Mouse (Mus musculus) midbrain, embryonic 12.5 days (tissue): ENCODE results near the gene Pde1c. TPM values are rescaled to one million over a fixed set of nuclear protein-coding genes. Genes with fewer than 3 reads are reported as not detected.

Experiments used
- ATAC-seq: fragments of 200-750 bp; cut with Nextera tagmentation; 2 replicates; pipeline ENCODE4 v1.8.0; 2017; ENCODE audit warnings: low read depth, moderate TSS enrichment, moderate library complexity; ENCODE audit not compliant: low FRiP score
- H3K27ac ChIP-seq: fragments of 300-500 bp; sonication (generic); replicated peaks from 2 replicates; pipeline ENCODE4 v1.5.1; 2016; ENCODE audit warnings: mild to moderate bottlenecking
- H3K27me3 ChIP-seq: fragments of 300-500 bp; sonication (generic); 2 replicates; pipeline ENCODE4 v1.6.1; 2016; ENCODE audit warnings: mild to moderate bottlenecking
- H3K36me3 ChIP-seq: fragments of 300-500 bp; sonication (generic); 2 replicates; pipeline ENCODE4 v1.6.1; 2016
- H3K4me1 ChIP-seq: fragments of 300-500 bp; sonication (generic); 2 replicates; pipeline ENCODE4 v1.6.1; 2016
- H3K4me2 ChIP-seq: fragments of 300-500 bp; sonication (generic); replicated peaks from 2 replicates; pipeline ENCODE4 v1.6.1; 2016; ENCODE audit warnings: mild to moderate bottlenecking, moderate library complexity
- H3K4me3 ChIP-seq: fragments of 300-500 bp; sonication (generic); 2 replicates; pipeline ENCODE4 v1.5.1; 2016; ENCODE audit warnings: mild to moderate bottlenecking
- H3K9ac ChIP-seq: fragments of 300-500 bp; sonication (generic); replicated peaks from 2 replicates; pipeline ENCODE4 v1.6.1; 2016; ENCODE audit warnings: mild to moderate bottlenecking, moderate library complexity
- H3K9me3 ChIP-seq: fragments of 300-500 bp; sonication (generic); 2 replicates; pipeline ENCODE4 v1.6.1; 2016; ENCODE audit warnings: mild to moderate bottlenecking
- WGBS: fragments of 180-500 bp; shearing (Covaris S2); methylation state at CpG from one replicate; pipeline ENCODE4 v1.1.7; 2016; 5-methylcytosine and 5-hydroxymethylcytosine counted together
- polyA plus RNA-seq: library from polyadenylated mRNA; unstranded; fragments of >200 nt; fragmentation: Nextera tagmentation; extraction: Ambion mirVana; gene quantifications from 2 replicates; pipeline ENCODE4 v1.2.1, GENCODE M21; 2016

The Pde1c gene
- polyA plus RNA-seq, 1 experiment from 2014 or later: 7.4 TPM

- ATAC-seq: no peak
- WGBS: 84% methylated on average over 2 of the region's 2 CpGs
- no peaks in the 10 kb centered on the region for H3K4me1 ChIP-seq
- H3K4me2 ChIP-seq: no peak overlapping the region
- H3K27ac ChIP-seq: no peak overlapping the region
- H3K4me3 ChIP-seq: no peak overlapping the region
- H3K27me3 ChIP-seq: no peaks in the 10 kb centered on the region
- H3K9me3 ChIP-seq: no peaks in the 10 kb centered on the region
- no peaks in the 10 kb centered on the region for H3K36me3 ChIP-seq
- H3K9ac ChIP-seq: no peak overlapping the region
Observed at GRCm38 (mm10) chr6:56172172-56172571, 396.7 kb downstream of the Pde1c start.

DNA sequence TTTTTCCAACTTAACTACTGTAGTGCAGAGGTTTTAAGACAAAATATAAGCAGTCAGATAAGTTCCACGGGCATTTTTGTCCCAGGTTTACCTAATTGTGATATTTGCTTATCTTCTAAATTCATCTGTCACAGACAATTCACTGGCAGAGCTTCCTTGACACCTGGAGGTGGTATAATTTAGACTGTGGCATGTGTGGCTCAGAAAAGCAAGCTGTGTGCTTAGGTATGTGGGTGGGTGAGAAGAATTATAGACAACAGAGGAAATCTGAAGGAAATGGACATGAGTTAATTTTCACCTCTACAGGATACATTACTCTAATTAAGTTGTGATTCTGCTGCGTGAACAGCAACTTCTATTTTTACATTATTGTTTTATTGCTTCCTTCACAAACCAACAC lies 400.2 kb downstream of the Pde1c start:
- H3K9me3 ChIP-seq: no peaks in the 10 kb centered on the region
- no peak for ATAC-seq
- 87% methylated on average over 2 of the region's 2 CpGs for WGBS
- H3K36me3 ChIP-seq: no peaks in the 10 kb centered on the region
- H3K4me1 ChIP-seq: no peaks in the 10 kb centered on the region
- no peak overlapping the region for H3K4me2 ChIP-seq
- H3K4me3 ChIP-seq: no peak overlapping the region
- no peaks in the 10 kb centered on the region for H3K27me3 ChIP-seq
- H3K27ac ChIP-seq: no peak overlapping the region
- no peak overlapping the region for H3K9ac ChIP-seq

DNA sequence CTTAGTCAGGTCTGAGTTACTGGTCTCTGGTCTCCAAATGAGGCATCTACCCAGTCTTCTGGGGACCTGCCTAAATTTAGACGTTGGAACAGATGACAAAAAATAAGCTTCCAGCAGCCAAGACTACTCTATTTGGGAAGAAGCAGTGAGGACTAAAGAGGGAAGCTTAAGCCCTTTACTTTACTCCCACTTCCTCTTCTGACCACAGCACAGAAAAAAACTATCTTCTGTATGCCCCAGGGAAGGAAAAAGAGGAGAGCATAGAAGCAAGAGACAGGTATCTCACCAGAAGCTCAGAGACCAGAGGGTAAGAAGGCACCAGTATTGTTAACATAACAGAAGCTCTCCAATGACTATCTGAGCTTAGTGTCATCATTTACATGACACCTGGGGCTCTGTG lies 410.7 kb downstream of the Pde1c start:
- Histone ChIP-seq H3K4me2 (no peak overlapping the region), H3K9me3 (no peaks in the 10 kb centered on the region), H3K4me3 (no peak overlapping the region), H3K9ac (no peak overlapping the region), H3K4me1 (no peaks in the 10 kb centered on the region), H3K27ac (no peak overlapping the region), H3K36me3 (no peaks in the 10 kb centered on the region), H3K27me3 (no peaks in the 10 kb centered on the region)
- no peak for ATAC-seq
- 87% methylated on average over 1 of the region's 1 CpGs for WGBS

- Histone ChIP-seq H3K27ac (no peak overlapping the region), H3K27me3 (no peaks in the 10 kb centered on the region), H3K4me1 (no peaks in the 10 kb centered on the region), H3K4me3 (no peak overlapping the region), H3K9ac (no peak overlapping the region), H3K36me3 (no peaks in the 10 kb centered on the region), H3K9me3 (no peaks in the 10 kb centered on the region), H3K4me2 (no peak overlapping the region)
- ATAC-seq: no peak
- WGBS: 94% methylated on average over 3 of the region's 3 CpGs
Observed at GRCm38 (mm10) chr6:56156836-56157235, 412.1 kb downstream of the Pde1c start.

DNA sequence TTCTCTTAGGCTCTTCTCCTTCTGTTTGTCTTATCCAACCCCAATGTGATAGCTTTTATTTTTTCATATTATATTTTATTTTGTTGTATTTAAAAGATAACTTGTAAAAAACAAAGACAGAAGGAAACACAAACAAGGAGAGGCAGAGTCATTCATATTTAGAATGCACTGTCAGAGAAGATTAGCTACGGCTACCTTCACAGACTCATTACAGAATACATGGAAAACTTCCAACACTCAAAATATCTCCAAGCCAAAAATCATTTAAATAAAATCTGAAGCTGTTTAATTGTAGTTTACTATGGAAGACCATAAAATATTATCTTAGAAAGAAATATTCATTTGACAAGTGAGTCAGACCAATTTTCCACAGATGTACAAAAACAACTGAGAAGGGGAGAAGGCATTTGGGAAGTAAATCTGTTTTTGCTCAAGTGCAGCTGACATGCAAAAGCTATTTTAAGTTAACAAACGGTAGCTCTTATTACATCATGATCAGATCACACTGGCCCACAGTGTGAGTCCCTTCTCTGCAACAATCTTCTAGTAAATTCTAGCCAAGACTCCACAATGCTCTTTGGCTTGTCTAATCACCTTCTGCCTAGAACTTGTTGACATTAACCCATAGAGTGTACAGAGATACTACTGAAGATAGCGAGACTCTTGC lies 438.3 kb downstream of the Pde1c start:
- Histone ChIP-seq H3K4me2 (no peak overlapping the region), H3K9me3 (no peaks in the 10 kb centered on the region), H3K4me1 (no peaks in the 10 kb centered on the region), H3K36me3 (no peaks in the 10 kb centered on the region), H3K4me3 (no peak overlapping the region), H3K27me3 (no peaks in the 10 kb centered on the region), H3K9ac (no peak overlapping the region), H3K27ac (no peak overlapping the region)
- WGBS: 85% methylated on average over 3 of the region's 3 CpGs
- ATAC-seq: no peak

GRCm38 (mm10) chr6:56099520-56100101 lies 469.3 kb downstream of the Pde1c start:
- H3K9ac ChIP-seq: no peak overlapping the region
- ATAC-seq: no peak

GRCm38 (mm10) chr6:56098427-56098826 lies 470.5 kb downstream of the Pde1c start:
- no peak for ATAC-seq
- 78% methylated on average over 5 of the region's 5 CpGs for WGBS
- H3K4me1 ChIP-seq: no peaks in the 10 kb centered on the region
- no peaks in the 10 kb centered on the region for H3K36me3 ChIP-seq
- H3K9ac ChIP-seq: no peak overlapping the region
- H3K27ac ChIP-seq: no peak overlapping the region
- H3K9me3 ChIP-seq: peaks cover 5% of the 10 kb centered on the region; the same call in 1 of the 2 replicates
- H3K4me2 ChIP-seq: no peak overlapping the region
- H3K4me3 ChIP-seq: no peak overlapping the region
- H3K27me3 ChIP-seq: no peaks in the 10 kb centered on the region

More at GRCm38 (mm10) chr6:56099520-56100101, 469.3 kb downstream of the Pde1c start:
- 87% methylated on average over 2 of the region's 2 CpGs for whole genome bisulfite sequencing
- Histone ChIP-seq H3K27me3 (no peaks in the 10 kb centered on the region), H3K4me1 (no peaks in the 10 kb centered on the region), H3K9me3 (peaks cover 5% of the 10 kb centered on the region; the same call in 1 of the 2 replicates), H3K4me2 (no peak overlapping the region), H3K4me3 (no peak overlapping the region), H3K36me3 (no peaks in the 10 kb centered on the region), H3K27ac (no peak overlapping the region)

DNA sequence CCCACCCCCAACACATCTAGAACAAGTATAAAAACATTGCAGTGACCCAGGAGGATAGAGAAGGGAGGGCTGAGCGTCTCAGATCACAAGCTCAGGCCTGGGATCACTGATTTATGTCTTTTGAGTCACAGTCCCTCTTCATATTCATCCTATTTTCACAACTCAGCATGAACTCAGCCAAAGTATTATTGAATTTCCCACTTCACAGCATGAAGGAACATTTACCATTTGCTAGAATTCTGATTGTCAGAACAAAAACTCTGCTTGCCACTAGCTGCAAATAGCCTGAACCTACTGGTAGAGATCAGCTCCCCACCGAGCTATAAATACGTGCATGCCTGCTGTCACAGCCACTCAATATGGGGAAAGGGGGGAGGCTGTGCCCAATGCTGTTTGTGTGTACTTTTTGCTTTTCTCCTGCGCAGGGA lies 492.5 kb downstream of the Pde1c start:
- no peak overlapping the region for H3K9ac ChIP-seq
- no peaks in the 10 kb centered on the region for H3K9me3 ChIP-seq
- H3K27me3 ChIP-seq: peaks cover 7% of the 10 kb centered on the region; the same call in 1 of the 2 replicates
- no peak overlapping the region for H3K27ac ChIP-seq
- H3K4me1 ChIP-seq: no peaks in the 10 kb centered on the region
- no peaks in the 10 kb centered on the region for H3K36me3 ChIP-seq
- ATAC-seq: peak; percentile 49; the same call in 1 of the 2 replicates
- no peak overlapping the region for H3K4me3 ChIP-seq
- 23% methylated on average over 4 of the region's 4 CpGs for WGBS
- H3K4me2 ChIP-seq: no peak overlapping the region

GRCm38 (mm10) chr6:56068516-56068915 lies 500.4 kb downstream of the Pde1c start:
- Histone ChIP-seq H3K4me3 (no peak overlapping the region), H3K9ac (no peak overlapping the region), H3K4me1 (no peaks in the 10 kb centered on the region), H3K9me3 (no peaks in the 10 kb centered on the region), H3K27ac (no peak overlapping the region), H3K4me2 (no peak overlapping the region), H3K36me3 (no peaks in the 10 kb centered on the region), H3K27me3 (no peaks in the 10 kb centered on the region)
- no peak for ATAC-seq

- 45% methylated on average over 5 of the region's 5 CpGs for WGBS
- no peaks in the 10 kb centered on the region for H3K9me3 ChIP-seq
- no peak overlapping the region for H3K4me2 ChIP-seq
- H3K27ac ChIP-seq: no peak overlapping the region
- H3K4me1 ChIP-seq: no peaks in the 10 kb centered on the region
- ATAC-seq: peak; percentile 76
- H3K36me3 ChIP-seq: no peaks in the 10 kb centered on the region
- H3K27me3 ChIP-seq: no peaks in the 10 kb centered on the region
- H3K4me3 ChIP-seq: no peak overlapping the region
- no peak overlapping the region for H3K9ac ChIP-seq
Observed at GRCm38 (mm10) chr6:56066632-56067282, 502.1 kb downstream of the Pde1c start.

DNA sequence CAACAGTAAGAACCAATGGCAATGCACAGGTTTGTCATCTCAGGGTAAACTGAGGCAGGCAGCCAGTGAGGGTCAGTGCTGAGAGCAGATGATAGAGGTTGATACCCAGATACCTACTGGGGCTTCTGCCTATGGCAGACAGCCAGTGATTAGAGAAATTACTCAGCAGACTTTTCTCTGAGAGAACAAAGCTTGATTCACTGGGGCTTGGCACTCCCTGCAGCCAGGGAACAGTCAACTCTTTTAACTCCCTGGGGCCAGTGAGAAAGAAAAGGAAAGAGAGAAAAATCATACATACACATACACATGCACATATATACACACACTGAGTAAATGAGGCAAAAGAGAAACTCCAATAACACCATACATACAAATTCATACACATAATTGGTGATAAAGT lies 505.2 kb downstream of the Pde1c start:
- no peaks in the 10 kb centered on the region for H3K4me1 ChIP-seq
- no peak for ATAC-seq
- H3K4me3 ChIP-seq: no peak overlapping the region
- no peaks in the 10 kb centered on the region for H3K36me3 ChIP-seq
- no peaks in the 10 kb centered on the region for H3K9me3 ChIP-seq
- H3K4me2 ChIP-seq: no peak overlapping the region
- no peak overlapping the region for H3K27ac ChIP-seq
- H3K9ac ChIP-seq: no peak overlapping the region
- no peaks in the 10 kb centered on the region for H3K27me3 ChIP-seq

- H3K4me2 ChIP-seq: no peak overlapping the region
- no peak overlapping the region for H3K4me3 ChIP-seq
- WGBS: 31% methylated on average over 4 of the region's 4 CpGs
- no peaks in the 10 kb centered on the region for H3K9me3 ChIP-seq
- no peaks in the 10 kb centered on the region; the same call in 1 of the 2 replicates for H3K4me1 ChIP-seq
- H3K27me3 ChIP-seq: no peaks in the 10 kb centered on the region
- no peak overlapping the region for H3K9ac ChIP-seq
- no peaks in the 10 kb centered on the region for H3K36me3 ChIP-seq
- ATAC-seq: peak; percentile 57; the same call in 1 of the 2 replicates
- H3K27ac ChIP-seq: no peak overlapping the region
Observed at GRCm38 (mm10) chr6:56049104-56049503, 519.8 kb downstream of the Pde1c start.
